Mouse (Mus musculus): ENCODE results near the gene Olfr1115. TPM values are rescaled to one million over a fixed set of nuclear protein-coding genes. Genes with fewer than 3 reads are reported as not detected.
"Not testable (repeated sequence)": the region's sequence is repeated elsewhere in the genome, so short reads cannot be mapped to it uniquely, and the experiment has no call there.

Olfr1115 gene
- not detected for total RNA-seq (2021)
- long read RNA-seq, experiment 1, result 0 reads
- long read RNA-seq, experiment 2, result 0 reads

- DNase-seq (ENCODE audit: low spot score in 2 of 2), result no peak
These were observed at the start of gene Olfr1115 for GRCm38 (mm10) chr2:87247713-87248112. TSS of gene Olfr1115 (plus strand) at chr2:87248013.

- DNase-seq (ENCODE audit: low spot score in 2 of 2), result no peak
These were observed 39.1 kb upstream of the Olfr1115 start, which contains the start of gene Olfr1113 for GRCm38 (mm10) chr2:87208670-87209069. TSS of gene Olfr1113 (plus strand) at chr2:87208970.

GRCm38 (mm10) chr2:87267234-87267633, 19.4 kb downstream of the Olfr1115 start, which contains the start of gene Olfr1116:
TSS of gene Olfr1116 (plus strand) at chr2:87267534.
- DNase-seq (ENCODE audit: low spot score in 2 of 2), result no peak

DNA sequence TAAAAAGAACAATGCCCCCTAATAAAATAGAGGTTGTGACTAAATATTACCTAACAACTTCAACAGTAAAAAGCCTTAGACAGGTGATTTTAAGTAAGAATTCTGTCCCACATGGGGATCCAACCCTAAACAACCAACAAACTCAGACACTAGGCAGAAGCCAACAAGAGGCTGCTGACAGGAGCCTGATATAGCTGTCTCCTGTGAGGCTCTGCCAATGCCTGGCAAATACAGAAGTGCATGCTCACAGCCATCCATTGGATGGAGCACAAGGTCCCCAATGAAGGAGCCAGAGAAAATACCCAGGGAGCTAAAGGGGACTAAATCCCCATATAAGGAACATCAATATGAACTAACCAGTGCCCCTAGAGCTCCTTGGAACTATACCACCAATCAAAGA, 46.2 kb downstream of the Olfr1115 start:
- DNase-seq (ENCODE audit: low spot score in 2 of 2), result not testable (repeated sequence)

Small RNAs within 50 kb of the gene (microRNA-seq; reads per million reads assigned to microRNA genes)
- gene Gm27438, result 0 reads per million in 2 experiments

Other genes with a start within 250 kb of the Olfr1115 start
- gene Olfr1102, start 249.6 kb upstream of the Olfr1115 start, total RNA-seq (2021), result not detected
- gene Olfr1104, start 220.9 kb upstream of the Olfr1115 start, total RNA-seq (2021), result not detected
- not detected for gene Olfr1105, start 211.5 kb upstream of the Olfr1115 start, total RNA-seq (2021)
- gene Olfr1106, start 195.7 kb upstream of the Olfr1115 start, total RNA-seq (2021), result not detected
- not detected for gene Olfr1107, start 172.2 kb upstream of the Olfr1115 start, total RNA-seq (2021)
- not detected for gene Olfr1109, start 152.0 kb upstream of the Olfr1115 start, total RNA-seq (2021)
- not detected for gene Olfr259, start 133.4 kb upstream of the Olfr1115 start, total RNA-seq (2021)
- gene Olfr1110, start 107.7 kb upstream of the Olfr1115 start, total RNA-seq (2021), result not detected
- not detected for gene Olfr1111, start 95.4 kb upstream of the Olfr1115 start, total RNA-seq (2021)
- gene Olfr1112, start 60.2 kb upstream of the Olfr1115 start, total RNA-seq (2021), result not detected
- gene Olfr1113, start 39.0 kb upstream of the Olfr1115 start, total RNA-seq (2021), result not detected
- not detected for gene Olfr1116, start 19.5 kb downstream of the Olfr1115 start, total RNA-seq (2021)
- not detected for gene Olfr1118, start 59.6 kb downstream of the Olfr1115 start, total RNA-seq (2021)
- gene Olfr1120, start 106.8 kb downstream of the Olfr1115 start, total RNA-seq (2021), result not detected
- not detected for gene Olfr1121, start 121.9 kb downstream of the Olfr1115 start, total RNA-seq (2021)
- gene Olfr1122, start 137.8 kb downstream of the Olfr1115 start, total RNA-seq (2021), result not detected
- gene Olfr1123, start 168.6 kb downstream of the Olfr1115 start, total RNA-seq (2021), result not detected
- not detected for gene Olfr1124, start 182.3 kb downstream of the Olfr1115 start, total RNA-seq (2021)
- not detected for gene Olfr1126, start 205.9 kb downstream of the Olfr1115 start, total RNA-seq (2021)
- gene Pramel7, start 249.1 kb downstream of the Olfr1115 start, total RNA-seq (2021), result not detected